Mouse (Mus musculus): ENCODE measurements around the gene Gjb3.

- TF ChIP-seq CTCF (IDR thresholded peaks at IDR 0.05; ENCODE audit: control insufficient read depth, insufficient read depth, insufficient read length) (no peak), CEBPB (IDR thresholded peaks at IDR 0.05; ENCODE audit: low read depth) (no peak)
Measured at GRCm38 (mm10) chr4:127345000-127345399, 14.4 kb upstream of the Gjb3 start.
